Mouse (Mus musculus): ENCODE measurements at regions not wholly inside any gene's neighbourhood (a gene's known extent, or its start where the extent isn't known, plus 50 kb on each side); places are given as distances from the start of the nearest gene placed in this dataset.
A peak's percentile ranks its signal among the peaks of the same experiment; 100 is the strongest.
"Not testable (repeated sequence)": the region's sequence is repeated elsewhere in the genome, so short reads cannot be mapped to it uniquely, and the experiment has no call there.

GRCm38 (mm10) chr14:9433081-9433590, 767.1 kb upstream of the 4930452B06Rik start:
- H3K36me3 ChIP-seq (ENCODE audit: control insufficient read depth, insufficient read depth, low read length), result no peaks in the 10 kb centered on the region
- no peak overlapping the region for H3K4me3 ChIP-seq (ENCODE audit: control insufficient read depth, insufficient read depth, low read length)
- 46% methylated on average over 1 of the region's 1 CpGs for WGBS
- no peaks in the 10 kb centered on the region for H3K4me1 ChIP-seq (replicated peaks; ENCODE audit: control insufficient read depth, insufficient read depth, low read length)
- TF ChIP-seq POLR2A (IDR thresholded peaks at IDR 0.05; ENCODE audit: control insufficient read depth, extremely low read depth, insufficient read depth, low read length, poor library complexity), result no peak
- no peak for TF ChIP-seq CTCF (IDR thresholded peaks at IDR 0.05; ENCODE audit: borderline replicate concordance, control insufficient read depth, extremely low read depth, insufficient read depth, low read length, poor library complexity)
- H3K27me3 ChIP-seq (ENCODE audit: control insufficient read depth, insufficient read depth, low read length), result no peaks in the 10 kb centered on the region
- no peak overlapping the region for H3K27ac ChIP-seq (ENCODE audit: control insufficient read depth, insufficient read depth, low read length)
- DNase-seq, result no peak

- H3K27me3 ChIP-seq (ENCODE audit: control insufficient read depth, insufficient read depth, low read length), result no peaks in the 10 kb centered on the region
These were observed 765.8 kb upstream of the 4930452B06Rik start for GRCm38 (mm10) chr14:9431798-9432197.

GRCm38 (mm10) chr14:9411822-9412403, 745.9 kb upstream of the 4930452B06Rik start:
- Histone ChIP-seq H3K4me1 (replicated peaks; ENCODE audit: control insufficient read depth, insufficient read depth, low read length) (no peaks in the 10 kb centered on the region), H3K27me3 (ENCODE audit: control insufficient read depth, insufficient read depth, low read length) (no peaks in the 10 kb centered on the region), H3K36me3 (ENCODE audit: control insufficient read depth, insufficient read depth, low read length) (no peaks in the 10 kb centered on the region), H3K4me3 (ENCODE audit: control insufficient read depth, insufficient read depth, low read length) (no peak overlapping the region), H3K27ac (ENCODE audit: control insufficient read depth, insufficient read depth, low read length) (no peak overlapping the region)
- DNase-seq, result no peak
- no peak for TF ChIP-seq POLR2A (IDR thresholded peaks at IDR 0.05; ENCODE audit: control insufficient read depth, extremely low read depth, insufficient read depth, low read length, poor library complexity)
- no peak for TF ChIP-seq CTCF (IDR thresholded peaks at IDR 0.05; ENCODE audit: borderline replicate concordance, control insufficient read depth, extremely low read depth, insufficient read depth, low read length, poor library complexity)
- WGBS, result 45% methylated on average over 4 of the region's 4 CpGs

More at GRCm38 (mm10) chr14:9431798-9432197, 765.8 kb upstream of the 4930452B06Rik start:
- H3K4me1 ChIP-seq (replicated peaks; ENCODE audit: control insufficient read depth, insufficient read depth, low read length), result no peaks in the 10 kb centered on the region
- DNase-seq, result no peak
- WGBS, result 84% methylated on average over 2 of the region's 2 CpGs
- H3K36me3 ChIP-seq (ENCODE audit: control insufficient read depth, insufficient read depth, low read length), result no peaks in the 10 kb centered on the region
- H3K27ac ChIP-seq (ENCODE audit: control insufficient read depth, insufficient read depth, low read length), result no peak overlapping the region
- TF ChIP-seq POLR2A (IDR thresholded peaks at IDR 0.05; ENCODE audit: control insufficient read depth, extremely low read depth, insufficient read depth, low read length, poor library complexity) (no peak), CTCF (IDR thresholded peaks at IDR 0.05; ENCODE audit: borderline replicate concordance, control insufficient read depth, extremely low read depth, insufficient read depth, low read length, poor library complexity) (no peak)
- no peak overlapping the region for H3K4me3 ChIP-seq (ENCODE audit: control insufficient read depth, insufficient read depth, low read length)

GRCm38 (mm10) chr14:9403688-9404087, 737.6 kb upstream of the 4930452B06Rik start:
- no peak for DNase-seq
- no peak for TF ChIP-seq POLR2A (IDR thresholded peaks at IDR 0.05; ENCODE audit: control insufficient read depth, extremely low read depth, insufficient read depth, low read length, poor library complexity)
- no peak for TF ChIP-seq CTCF (IDR thresholded peaks at IDR 0.05; ENCODE audit: borderline replicate concordance, control insufficient read depth, extremely low read depth, insufficient read depth, low read length, poor library complexity)
- Histone ChIP-seq H3K4me1 (replicated peaks; ENCODE audit: control insufficient read depth, insufficient read depth, low read length) (no peaks in the 10 kb centered on the region), H3K4me3 (ENCODE audit: control insufficient read depth, insufficient read depth, low read length) (no peak overlapping the region), H3K27ac (ENCODE audit: control insufficient read depth, insufficient read depth, low read length) (no peak overlapping the region), H3K27me3 (ENCODE audit: control insufficient read depth, insufficient read depth, low read length) (no peaks in the 10 kb centered on the region), H3K36me3 (ENCODE audit: control insufficient read depth, insufficient read depth, low read length) (no peaks in the 10 kb centered on the region)
- WGBS, result 82% methylated on average over 7 of the region's 7 CpGs

- DNase-seq, result no peak
- H3K4me1 ChIP-seq (replicated peaks; ENCODE audit: control insufficient read depth, insufficient read depth, low read length), result no peaks in the 10 kb centered on the region
- H3K27ac ChIP-seq (ENCODE audit: control insufficient read depth, insufficient read depth, low read length), result no peak overlapping the region
- 82% methylated on average over 1 of the region's 1 CpGs for WGBS
- H3K4me3 ChIP-seq (ENCODE audit: control insufficient read depth, insufficient read depth, low read length), result no peak overlapping the region
- no peak for TF ChIP-seq CTCF (IDR thresholded peaks at IDR 0.05; ENCODE audit: borderline replicate concordance, control insufficient read depth, extremely low read depth, insufficient read depth, low read length, poor library complexity)
- no peak for TF ChIP-seq POLR2A (IDR thresholded peaks at IDR 0.05; ENCODE audit: control insufficient read depth, extremely low read depth, insufficient read depth, low read length, poor library complexity)
- H3K36me3 ChIP-seq (ENCODE audit: control insufficient read depth, insufficient read depth, low read length), result no peaks in the 10 kb centered on the region
- H3K27me3 ChIP-seq (ENCODE audit: control insufficient read depth, insufficient read depth, low read length), result no peaks in the 10 kb centered on the region
These were observed 734.8 kb upstream of the 4930452B06Rik start for GRCm38 (mm10) chr14:9400861-9401260.

GRCm38 (mm10) chr14:9393271-9393771, 727.3 kb upstream of the 4930452B06Rik start:
- TF ChIP-seq POLR2A (IDR thresholded peaks at IDR 0.05; ENCODE audit: control insufficient read depth, extremely low read depth, insufficient read depth, low read length, poor library complexity) (no peak), CTCF (IDR thresholded peaks at IDR 0.05; ENCODE audit: borderline replicate concordance, control insufficient read depth, extremely low read depth, insufficient read depth, low read length, poor library complexity) (no peak)
- H3K36me3 ChIP-seq (ENCODE audit: control insufficient read depth, insufficient read depth, low read length), result no peaks in the 10 kb centered on the region
- H3K27me3 ChIP-seq (ENCODE audit: control insufficient read depth, insufficient read depth, low read length), result no peaks in the 10 kb centered on the region
- H3K27ac ChIP-seq (ENCODE audit: control insufficient read depth, insufficient read depth, low read length), result no peak overlapping the region
- no peaks in the 10 kb centered on the region for H3K4me1 ChIP-seq (replicated peaks; ENCODE audit: control insufficient read depth, insufficient read depth, low read length)
- peak; percentile 37 for DNase-seq
- no peak overlapping the region for H3K4me3 ChIP-seq (ENCODE audit: control insufficient read depth, insufficient read depth, low read length)
- 16% methylated on average over 4 of the region's 4 CpGs for WGBS

- DNase-seq; H3K4me1 ChIP-seq (replicated peaks; ENCODE audit: control insufficient read depth, insufficient read depth, low read length); H3K27me3 ChIP-seq (ENCODE audit: control insufficient read depth, insufficient read depth, low read length); H3K27ac ChIP-seq (ENCODE audit: control insufficient read depth, insufficient read depth, low read length); H3K36me3 ChIP-seq (ENCODE audit: control insufficient read depth, insufficient read depth, low read length); H3K4me3 ChIP-seq (ENCODE audit: control insufficient read depth, insufficient read depth, low read length): not testable (repeated sequence)
- 92% methylated on average over 5 of the region's 5 CpGs for WGBS
These were observed 724.0 kb upstream of the 4930452B06Rik start for GRCm38 (mm10) chr14:9389878-9390536.

All from thymus, adult 2 months (tissue).